Mouse (Mus musculus) heart, postnatal 25 days (tissue): Measurements from ENCODE around the gene Med16. TPM values are rescaled to one million over a fixed set of nuclear protein-coding genes. Genes with fewer than 3 reads are reported as not detected.

Experiments used
- DNase-seq: peaks from one replicate; pipeline ENCODE4 v3.0.0; 2022; ENCODE audit warnings: low spot score
- intact Hi-C: fragments of 180-260 bp; cut with DNase I; formaldehyde crosslinking; loops from one replicate; pipeline ENCODE4 v1.15.1; 2025
- total RNA-seq, 2 experiments: library from RNA; stranded (reverse); gene quantifications; 2 replicates each; pipeline ENCODE4 v1.2.3; 2021

Med16 gene
- total RNA-seq, 2 experiments from 2014 or later = 49.2 to 50.7 TPM

DNA sequence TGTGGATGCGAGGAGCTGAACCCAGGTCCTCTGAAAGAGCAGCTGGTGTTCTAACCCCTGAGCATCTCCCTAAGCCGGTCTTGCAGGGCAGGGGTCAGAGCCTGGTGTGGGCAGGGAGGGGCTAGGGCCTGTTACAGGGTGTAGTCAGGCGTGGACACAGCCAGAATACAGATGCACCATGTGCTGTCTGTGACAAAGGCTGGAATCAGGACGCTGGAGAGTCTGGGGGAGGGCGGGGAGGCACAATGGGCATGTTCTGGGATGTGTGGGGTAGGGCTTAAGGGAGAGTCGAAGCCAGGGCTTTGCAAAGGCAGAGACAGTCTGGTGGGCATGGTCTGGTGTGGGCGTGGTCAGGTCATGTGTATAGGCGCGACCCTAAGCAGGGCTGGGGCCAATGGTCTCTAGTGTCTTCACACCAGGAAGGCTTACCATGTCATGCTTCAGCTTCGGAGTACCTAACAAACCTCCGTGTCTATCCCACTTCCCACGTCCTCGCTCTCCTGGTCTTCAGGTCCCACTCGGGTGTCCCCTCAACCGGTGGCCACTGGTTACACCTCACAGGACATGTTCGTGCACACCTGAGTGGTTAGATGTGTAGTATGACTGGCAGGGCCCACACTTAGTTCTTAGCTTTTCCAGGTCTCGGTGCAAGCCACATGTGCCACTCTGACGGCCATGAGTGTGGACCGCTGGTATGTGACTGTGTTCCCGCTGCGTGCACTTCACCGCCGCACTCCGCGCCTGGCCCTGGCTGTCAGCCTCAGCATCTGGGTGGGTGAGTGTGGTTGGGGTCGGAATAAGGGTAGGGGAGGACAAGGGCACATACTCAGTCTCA, 11.6 kb upstream of the Med16 start:
- DNase-seq = no peak
- intact Hi-C loops = no loop called here

DNA sequence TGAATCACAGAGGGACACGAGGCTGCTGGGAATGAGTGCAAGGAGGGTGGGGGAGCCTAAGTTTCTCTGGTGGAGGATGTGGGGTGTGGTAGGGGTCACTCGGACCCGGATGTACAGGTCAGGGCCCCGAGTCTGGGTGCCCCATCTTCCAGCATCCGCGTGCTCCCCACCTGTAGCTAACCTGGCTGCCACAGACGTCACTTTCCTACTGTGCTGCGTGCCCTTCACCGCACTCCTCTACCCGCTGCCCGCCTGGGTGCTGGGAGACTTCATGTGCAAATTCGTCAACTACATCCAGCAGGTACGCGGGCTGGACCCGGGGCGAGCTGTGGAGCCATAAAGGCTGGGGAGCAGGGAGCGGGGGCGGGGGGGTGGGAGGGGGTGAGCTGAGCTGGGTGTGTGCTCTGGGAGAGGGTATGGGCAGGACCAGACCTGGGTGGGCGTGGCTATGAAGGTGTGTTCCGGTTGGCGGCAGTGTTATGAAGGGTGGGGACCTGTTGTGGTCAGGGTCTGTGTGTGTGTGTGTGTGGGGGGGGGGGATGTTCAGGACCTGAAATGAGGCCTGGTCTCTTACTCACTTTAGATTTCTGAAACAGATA, 10.6 kb upstream of the Med16 start:
- no peak for DNase-seq
- intact Hi-C loops = no loop called here

DNA sequence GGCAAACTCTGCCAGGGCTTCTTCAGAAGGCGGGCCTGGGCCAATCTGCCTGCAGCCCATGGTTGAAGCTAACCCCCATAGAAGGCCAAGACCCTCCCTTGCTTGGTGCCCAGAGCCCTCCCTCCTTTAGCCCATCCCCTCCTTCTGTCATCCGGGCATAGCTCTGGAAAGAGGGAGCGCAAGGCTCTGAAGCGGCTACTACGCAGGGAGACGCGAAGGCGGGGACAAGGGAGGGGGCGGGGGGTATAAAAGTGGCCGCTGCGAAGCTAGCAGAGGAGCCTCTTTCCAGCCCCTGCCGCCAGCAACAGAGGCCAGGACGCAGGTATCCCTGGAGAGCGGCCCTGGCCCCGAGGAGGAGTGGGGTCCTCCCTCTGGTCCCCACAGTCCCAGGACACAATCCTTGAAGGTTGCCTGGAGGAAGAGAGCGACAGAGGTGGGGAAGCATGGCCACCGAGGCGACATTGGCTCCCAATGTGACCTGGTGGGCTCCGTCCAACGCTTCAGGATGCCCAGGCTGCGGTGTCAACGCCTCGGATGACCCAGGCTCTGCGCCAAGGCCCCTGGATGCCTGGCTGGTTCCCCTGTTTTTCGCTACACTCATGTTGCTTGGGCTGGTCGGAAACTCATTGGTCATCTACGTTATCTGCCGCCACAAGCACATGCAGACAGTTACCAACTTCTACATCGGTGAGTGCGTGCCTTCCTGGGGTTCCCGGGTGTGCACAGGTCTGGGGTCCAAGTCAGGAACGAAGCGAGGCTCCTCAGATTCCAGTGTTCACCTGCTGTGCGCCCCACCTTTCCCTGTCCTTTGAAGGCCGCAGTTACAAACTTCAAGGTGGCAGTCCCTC, 9.7 kb upstream of the Med16 start:
- intact Hi-C loops = no loop called here

DNA sequence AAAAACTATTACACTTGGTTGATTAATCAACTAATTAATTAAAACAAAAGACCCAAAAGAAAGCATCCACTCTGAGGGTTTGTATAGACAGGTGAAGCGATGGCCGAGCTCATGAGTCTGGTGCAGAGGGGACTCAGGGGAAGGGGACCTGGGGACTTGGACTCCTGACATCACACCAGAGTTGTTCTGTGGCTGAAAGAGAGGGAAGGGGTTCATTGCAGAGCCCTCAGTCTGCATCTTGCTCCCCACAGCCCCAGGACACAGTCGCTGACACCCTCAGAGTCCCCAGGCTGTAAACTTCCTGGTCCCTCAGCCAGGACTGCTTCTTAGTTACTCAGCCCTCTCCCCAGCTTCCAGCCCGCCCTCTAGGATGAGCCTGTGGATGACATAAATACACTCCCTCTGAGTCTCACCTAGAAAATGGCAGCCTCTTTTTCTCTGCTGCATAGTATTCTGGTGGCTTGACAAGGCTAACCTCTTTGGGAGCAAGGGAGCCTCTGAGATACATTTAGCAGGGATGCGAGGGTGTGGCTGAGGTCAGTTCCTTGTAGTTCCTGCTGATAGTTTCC, 8.9 kb upstream of the Med16 start:
- intact Hi-C loops = no loop called here

More for the DNA sequence above, 9.7 kb upstream of the Med16 start:
- DNase-seq = no peak

DNA sequence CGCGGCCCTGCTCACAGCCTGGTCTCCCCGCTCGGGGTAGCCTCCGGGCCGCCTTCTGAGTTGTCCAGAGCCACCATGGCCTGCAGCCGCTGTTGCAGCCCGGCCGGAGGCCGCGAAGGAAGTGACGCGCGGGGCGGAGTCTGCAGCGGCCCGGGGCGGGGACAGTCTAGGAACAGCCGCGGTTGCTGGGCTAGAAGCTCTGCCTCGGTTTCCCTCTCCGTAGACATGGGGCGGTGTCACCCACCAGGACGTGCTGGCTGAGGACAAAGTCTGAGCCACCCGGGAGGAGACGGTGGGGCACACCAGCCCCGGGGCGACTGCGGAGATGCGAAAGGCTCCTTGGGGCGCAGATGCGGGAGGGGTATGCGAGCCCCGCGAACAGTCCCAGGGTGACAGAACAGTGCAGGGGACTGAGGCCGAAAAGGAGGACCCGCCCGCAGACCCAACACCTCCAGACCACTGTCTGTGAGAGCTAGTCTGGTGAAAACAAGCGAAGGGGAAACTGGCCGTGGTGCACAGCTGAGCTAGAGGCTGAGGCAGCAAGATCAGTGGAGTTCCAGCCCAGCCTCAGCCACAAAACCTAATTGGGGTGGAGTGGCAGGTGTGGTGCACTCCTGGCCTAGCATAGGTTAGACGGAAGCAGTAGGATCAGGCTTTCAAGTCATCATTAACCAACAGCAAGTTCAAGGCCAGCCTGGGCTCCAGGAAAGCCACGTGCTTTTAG, 8.2 kb upstream of the Med16 start, which contains the start of gene Kiss1r:
Gene Kiss1r (plus strand): TSS at position 164 of the 724 bp plus-strand sequence.
- peak; percentile 78 for DNase-seq
- intact Hi-C loops = no loop called here

More for the DNA sequence above, 8.9 kb upstream of the Med16 start:
- no peak for DNase-seq

DNA sequence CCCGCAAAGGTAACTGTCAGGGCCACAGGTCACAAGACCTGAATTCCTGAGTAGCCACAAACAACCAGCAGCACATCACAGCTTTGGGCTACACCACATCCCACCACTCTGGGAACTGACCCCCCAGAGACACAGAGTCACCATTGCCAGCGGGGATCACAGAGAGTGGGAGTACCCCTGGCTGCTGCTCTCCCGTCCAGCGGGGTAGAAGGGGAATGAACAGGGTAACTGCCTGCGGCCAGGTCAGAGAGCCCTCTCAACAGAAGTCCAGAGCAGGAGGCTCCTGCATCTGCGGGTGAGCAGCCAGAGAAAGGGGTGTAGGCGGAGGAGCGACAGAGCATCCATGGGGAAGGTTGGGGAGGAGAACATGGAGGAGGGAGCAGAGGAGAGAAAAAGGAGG, 7.4 kb upstream of the Med16 start:
- intact Hi-C loops = no loop called here
- no peak for DNase-seq

DNA sequence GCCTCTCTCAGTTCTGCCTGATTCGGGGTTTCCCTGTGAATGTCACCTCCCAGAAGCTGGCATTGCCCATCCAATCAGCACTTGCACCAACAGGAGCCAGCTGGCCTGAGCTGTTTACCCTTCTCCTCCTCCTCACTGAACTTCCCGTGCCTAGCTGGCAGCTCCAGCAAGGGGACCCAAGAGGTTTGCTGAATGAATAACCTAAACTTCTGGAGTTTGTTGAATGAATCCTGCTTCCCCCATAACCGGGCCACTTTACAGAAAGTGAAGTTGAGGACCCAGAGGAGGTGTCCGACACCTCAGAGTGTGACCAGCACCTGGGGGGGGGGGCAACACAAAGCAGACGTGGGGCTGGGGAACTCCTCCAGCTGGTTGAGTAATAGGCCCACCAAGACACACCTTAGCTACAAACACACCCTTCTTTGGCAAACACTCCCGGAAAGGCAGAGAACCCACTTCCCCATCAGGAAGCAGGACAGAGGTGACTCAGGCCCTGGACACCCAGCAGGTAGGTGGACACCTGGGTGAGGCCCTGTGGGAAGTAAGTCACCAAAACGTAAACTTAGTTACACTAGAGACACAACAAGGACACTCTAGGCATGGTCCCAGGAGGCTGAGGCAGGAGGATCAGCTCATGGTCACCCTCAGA, 6.3 kb upstream of the Med16 start:
- intact Hi-C loops = no loop called here
- no peak for DNase-seq

DNA sequence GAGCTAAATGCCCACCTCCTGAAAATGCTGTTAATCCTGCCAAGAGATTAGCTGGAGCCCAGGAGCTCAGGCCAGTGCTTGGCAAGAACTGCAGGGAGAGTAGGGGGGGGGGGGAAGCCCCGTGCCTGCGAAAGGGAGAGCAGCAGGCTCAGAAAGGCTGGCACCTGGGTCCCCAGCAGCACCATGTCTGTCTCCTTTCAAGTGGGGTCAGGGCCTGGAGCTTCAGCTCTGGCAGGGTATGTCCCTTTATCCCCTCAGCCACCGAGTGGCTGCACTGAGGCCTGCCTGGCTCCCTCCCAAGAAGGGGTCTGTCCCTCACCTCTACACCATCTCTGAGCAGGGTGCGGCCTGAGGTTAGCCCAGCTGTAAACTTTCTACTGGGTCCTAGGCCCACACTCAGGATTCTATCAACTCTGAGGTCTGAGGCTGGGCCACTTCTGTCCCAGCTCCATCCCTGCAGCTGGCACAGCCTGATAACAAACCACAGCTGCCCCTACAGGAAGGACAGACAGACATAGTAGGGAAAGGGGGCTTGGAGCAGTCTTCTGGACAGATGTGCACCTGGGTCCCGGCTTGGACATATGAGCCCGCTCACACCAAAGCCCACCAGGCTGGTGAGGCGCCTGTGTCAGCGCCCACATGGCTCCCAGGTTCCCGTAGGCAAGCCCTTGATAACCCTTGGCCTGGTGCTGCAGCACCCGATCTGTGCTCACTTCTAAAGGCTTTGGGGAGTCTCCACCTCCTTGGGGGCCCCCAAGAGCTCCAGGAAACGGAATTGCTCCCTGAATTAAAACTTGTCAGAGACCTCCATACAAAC, 5.6 kb upstream of the Med16 start:
- intact Hi-C loops = no loop called here
- DNase-seq = no peak

DNA sequence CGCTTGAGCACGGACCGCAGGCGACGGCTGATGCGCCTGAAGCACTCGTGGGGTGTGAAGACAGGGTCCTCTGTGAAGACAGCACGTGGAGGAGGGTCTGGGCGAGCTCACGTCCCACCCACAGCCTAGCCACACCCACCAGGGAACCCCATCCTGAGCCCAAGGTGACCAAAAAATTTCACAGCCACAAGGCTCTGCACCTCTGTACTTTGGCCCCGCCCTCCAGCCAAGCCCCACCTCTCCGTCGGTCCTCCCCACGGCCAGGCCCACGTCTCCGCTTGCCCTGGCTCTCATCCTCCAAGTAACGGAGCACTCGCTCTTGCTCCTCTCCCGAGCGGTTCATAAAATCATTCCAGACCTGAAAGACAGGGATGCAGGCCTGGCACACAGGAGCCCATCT, 3.7 kb upstream of the Med16 start:
- no peak for DNase-seq
- intact Hi-C loops = no loop called here

DNA sequence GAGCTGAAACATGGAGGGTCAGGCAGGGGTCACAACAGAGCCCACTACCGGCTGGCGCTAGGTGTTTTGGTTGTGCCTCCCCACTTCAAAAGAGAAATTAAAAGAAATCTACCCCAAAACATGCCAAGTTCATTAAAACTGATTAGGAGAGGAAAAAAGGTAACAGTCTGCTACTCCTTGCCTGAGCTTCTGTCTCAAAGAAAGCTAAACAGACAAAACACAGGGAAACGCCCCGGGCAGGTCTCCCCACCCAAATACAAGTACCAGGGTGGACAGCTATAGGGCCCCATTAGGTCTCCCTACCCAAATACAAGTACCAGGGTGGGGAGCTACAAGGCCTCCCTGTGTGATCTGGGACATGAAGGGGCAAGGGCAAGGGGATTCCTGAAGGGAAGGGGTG, 1.8 kb upstream of the Med16 start, which contains the start of gene Gm26602:
Gene Gm26602 (plus strand): TSS at position 301 of the 400 bp plus-strand sequence.
- no peak for DNase-seq
- intact Hi-C loops = no loop called here

DNA sequence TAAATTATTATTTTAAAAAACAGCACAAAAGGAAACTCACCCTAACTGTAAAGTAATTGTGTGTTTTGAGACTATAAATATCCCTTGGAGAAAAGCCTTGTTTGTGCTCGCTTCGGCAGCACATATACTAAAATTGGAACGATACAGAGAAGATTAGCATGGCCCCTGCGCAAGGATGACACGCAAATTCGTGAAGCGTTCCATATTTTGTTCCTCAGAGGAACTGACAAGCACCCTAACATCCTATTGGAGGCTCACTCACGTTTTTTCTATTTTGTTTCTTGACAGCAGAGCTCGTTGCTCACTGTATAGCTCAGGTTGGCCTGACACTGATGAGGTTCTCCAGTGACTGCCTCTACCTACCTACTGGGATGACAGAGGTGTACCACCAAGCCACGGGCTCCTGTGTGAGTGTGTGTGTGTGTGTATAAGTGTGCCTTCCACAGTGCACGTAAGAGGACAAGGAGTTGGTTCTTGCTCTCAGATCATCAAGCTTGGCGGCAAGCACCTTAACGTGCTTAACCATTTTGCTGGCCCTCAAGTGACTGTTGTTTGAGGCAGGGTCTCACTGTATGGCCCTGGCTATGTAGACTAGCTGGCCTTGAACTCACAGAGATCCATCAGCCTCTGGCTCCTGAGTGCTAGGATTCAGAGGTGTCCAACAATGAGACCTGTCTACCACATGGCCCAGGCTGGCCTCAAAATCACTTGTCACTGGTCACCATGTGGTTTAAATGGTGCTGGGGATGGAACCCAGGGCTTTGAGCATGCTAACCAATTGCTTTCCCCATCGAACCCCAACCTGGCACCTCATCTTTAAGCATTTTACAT, 584 bp upstream of the Med16 start:
- intact Hi-C loops = no loop called here
- DNase-seq = no peak

DNA sequence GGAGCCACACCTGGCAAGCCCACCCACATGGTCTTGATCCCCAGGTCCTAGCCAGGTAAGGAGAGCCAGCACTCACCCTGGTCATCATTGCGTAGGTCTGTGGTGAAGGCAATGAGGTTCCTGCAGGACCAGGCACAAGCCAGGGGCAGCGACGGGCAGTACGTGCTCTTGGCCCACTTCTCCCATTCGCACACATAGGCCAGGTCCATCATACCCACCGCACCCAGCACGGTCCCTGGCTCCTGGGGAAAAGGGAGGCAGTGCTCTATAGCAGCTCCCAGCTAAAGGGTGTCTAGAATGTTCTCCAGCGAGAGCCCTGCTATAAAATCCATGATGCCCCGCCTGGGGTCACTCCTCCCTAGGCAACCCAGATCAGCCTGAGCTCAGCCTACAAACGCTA, 1.3 kb downstream of the Med16 start:
- intact Hi-C loops = no loop called here
- DNase-seq = no peak

DNA sequence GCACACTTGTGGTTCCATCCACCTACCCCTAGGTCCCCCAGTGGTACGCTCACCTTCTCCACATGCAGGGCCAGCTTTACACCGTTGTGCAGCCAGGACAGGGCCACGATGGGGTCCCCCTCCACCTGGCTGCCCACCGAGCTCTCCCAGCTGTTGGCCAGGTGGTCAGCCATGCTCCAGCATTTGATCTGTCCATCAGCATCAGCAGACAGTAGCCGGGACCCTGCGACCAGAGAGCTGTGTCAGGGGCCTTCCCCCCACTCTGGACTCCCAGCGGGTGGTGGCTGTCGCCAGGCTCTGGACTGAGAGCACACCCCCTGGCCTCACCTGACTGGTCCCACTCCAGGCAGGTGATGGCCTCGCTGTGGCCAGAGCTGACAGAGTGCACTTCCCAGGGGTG, 2.0 kb downstream of the Med16 start:
- intact Hi-C loops = no loop called here
- no peak for DNase-seq

DNA sequence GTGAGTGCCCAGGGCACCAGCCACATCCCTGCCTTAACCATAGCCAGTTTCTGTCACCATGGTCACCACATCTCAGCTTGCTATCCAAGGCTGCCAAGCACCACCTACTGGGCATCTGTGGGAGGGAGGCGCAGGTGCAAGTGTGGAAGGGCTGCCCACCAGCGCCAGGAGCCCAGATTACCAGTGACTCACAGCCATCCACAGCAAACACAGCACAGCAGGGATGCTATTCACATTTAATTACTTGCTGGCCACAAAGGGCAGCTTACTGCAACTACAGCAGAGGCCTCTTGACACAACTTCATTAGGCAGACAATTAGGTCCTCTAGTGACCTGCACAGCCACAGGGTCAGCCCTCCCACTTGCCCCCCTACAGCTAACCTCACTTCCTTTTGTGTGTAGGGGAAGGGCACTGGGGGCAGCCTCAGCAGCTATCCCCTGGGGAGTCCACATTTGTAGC, 7.7 kb downstream of the Med16 start:
- intact Hi-C loops = no loop called here

DNA sequence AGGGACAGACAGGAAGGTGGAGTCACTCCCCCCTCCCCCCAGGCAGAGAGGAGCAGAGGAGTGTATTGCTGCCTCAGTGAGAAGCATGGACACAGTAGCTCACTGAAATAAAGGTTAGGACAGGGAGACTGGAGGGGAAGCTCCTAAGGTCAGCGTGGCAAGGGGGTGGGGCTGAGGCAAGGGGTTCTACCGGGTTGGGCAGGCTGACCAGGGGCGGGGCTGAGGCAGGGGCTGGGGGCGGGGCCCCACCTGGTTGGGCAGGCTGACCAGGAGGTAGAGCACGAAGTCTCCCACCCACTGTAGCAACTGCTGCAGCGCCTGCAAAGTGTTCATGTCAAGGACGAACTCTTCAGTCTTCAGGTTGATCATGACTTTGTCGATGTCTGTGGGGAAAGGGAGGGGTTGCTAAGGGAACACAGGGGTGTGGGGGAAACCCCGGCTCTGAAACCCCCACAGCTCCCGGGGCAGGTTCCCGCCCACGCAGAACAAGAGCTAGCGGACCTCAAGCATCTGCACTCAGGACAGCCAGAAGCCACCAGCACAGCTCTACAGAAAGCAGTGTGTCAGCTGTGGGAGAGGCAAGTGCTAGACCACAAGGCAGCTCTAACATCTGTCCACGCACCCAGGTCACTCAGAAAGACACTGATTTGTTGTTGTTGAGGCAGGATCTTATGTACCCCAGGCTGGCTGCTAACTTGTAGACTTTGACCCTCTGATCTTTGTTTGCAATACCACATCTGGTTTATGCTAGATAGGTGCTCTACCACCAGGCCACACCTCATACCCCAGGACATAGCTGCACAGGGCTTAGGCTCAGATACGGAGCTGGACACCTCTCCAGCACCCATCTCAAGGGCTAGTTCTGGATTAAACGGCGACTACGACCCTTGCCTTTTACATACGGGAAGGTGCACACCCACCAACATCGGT, 11.1 kb downstream of the Med16 start:
- intact Hi-C loops = no loop called here
- no peak for DNase-seq

More for the DNA sequence above, 7.7 kb downstream of the Med16 start:
- DNase-seq = no peak

DNA sequence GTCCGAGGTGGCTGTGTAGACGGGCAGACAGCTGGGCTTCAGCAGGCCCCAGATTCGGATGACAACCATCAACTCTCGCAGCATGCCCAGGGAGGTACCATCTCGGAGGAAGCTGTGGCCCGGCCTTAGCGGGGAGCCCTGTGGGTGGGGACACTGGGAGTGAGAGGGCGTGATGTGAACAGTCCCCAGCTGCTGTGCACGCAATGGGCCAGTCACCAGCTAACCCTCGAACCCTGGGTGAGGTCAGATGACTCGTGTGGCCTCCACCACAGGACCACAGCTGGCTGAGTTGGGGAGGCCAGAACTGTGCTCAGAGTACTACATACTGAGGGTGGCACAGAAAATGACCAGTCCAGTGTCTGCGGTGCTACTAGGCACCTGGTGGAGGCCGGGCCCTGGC, 11.9 kb downstream of the Med16 start:
- intact Hi-C loops = no loop called here
- DNase-seq = no peak
